9 mouse cellular contexts compared by ENCODE assay signal in the genomic region with DNA sequence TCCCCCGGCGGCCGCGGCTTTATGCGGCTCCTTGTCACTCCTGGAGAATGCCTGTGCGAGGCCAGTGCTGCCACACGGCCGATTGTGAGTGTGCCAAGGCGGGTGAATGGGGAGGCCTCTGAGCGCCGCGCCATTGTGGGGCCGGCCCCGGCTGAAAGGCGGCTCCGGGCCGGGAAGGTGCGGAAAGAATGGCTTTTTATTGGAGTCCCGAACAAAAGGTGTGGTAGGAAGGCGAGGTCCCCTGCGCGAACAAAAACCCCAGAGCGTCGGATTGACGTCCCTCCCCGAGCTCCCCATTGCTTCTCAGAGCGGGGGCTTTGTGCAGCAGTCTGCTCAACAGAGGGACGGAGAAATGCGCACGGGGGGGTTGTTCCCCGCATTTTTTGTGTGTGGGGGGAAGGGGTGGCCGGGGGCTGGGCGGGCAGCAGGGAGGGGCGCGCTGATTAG. TPM values are rescaled to one million over a fixed set of nuclear protein-coding genes. Genes with fewer than 3 reads are reported as not detected.
DNase-seq lines count a peak whose midpoint lies in the region; ATAC-seq and TF ChIP-seq lines count a peak whose summit lies in the region.
"Had no signal": no experiment of that assay in that cellular context is flagged by ENCODE, and none has a peak within 500 bp of the region (broad histone marks: within the 10 kb centered on the region; RNA-seq: fewer than 3 reads in every experiment).

No protein-coding gene starts in this region.

- intact Hi-C loops in heart, postnatal 25 days (cut with DNase I), result no loop called here

- H3K27ac ChIP-seq in ES-Bruce4 (ENCODE audit: insufficient read depth, low read length), result no peak overlapping the region
- peak overlapping the region; percentile 71 for H3K27ac ChIP-seq in forebrain, embryonic 16.5 days (ENCODE audit: low read length)
- H3K27ac ChIP-seq in liver, embryonic 13.5 days, result no peak overlapping the region

- under 1% methylated on average over 35 of the region's 35 CpGs for WGBS in forebrain, embryonic 16.5 days
- under 1% methylated on average over 35 of the region's 35 CpGs for WGBS in liver, embryonic 13.5 days (ENCODE audit: insufficient replicate concordance)

- no peak for TF ChIP-seq CTCF in ES-Bruce4 (IDR thresholded peaks at IDR 0.05; ENCODE audit: low read depth, low read length)

- H3K27me3 ChIP-seq in ES-Bruce4 (ENCODE audit: control insufficient read depth, insufficient read depth, low read length, poor library complexity, severe bottlenecking), result peaks cover 34% of the 10 kb centered on the region
- peaks cover 46% of the 10 kb centered on the region for H3K27me3 ChIP-seq in forebrain, embryonic 16.5 days (replicated peaks; ENCODE audit: control insufficient read depth, insufficient read depth, low read length)
- H3K27me3 ChIP-seq in liver, embryonic 13.5 days, result peaks cover 100% of the 10 kb centered on the region

- no peak for TF ChIP-seq POLR2A in ES-Bruce4 (IDR thresholded peaks at IDR 0.05; ENCODE audit: insufficient read depth, low read length)

- ATAC-seq in forebrain, embryonic 16.5 days, result peak; percentile 80
- ATAC-seq in liver, embryonic 13.5 days (ENCODE audit: low read depth), result no peak

- TF ChIP-seq EP300 in ES-Bruce4 (IDR thresholded peaks at IDR 0.05; ENCODE audit: insufficient read depth, low read depth, low read length), result 0 out of 2 replicates have a peak, but pooled peaks have one; percentile 2

- H3K4me3 ChIP-seq in ES-Bruce4 (ENCODE audit: low read depth, low read length), result peak overlapping the region; percentile 37
- peak overlapping the region; percentile 47 for H3K4me3 ChIP-seq in forebrain, embryonic 16.5 days (replicated peaks; ENCODE audit: low read length)
- peak overlapping the region; percentile 26 for H3K4me3 ChIP-seq in liver, embryonic 13.5 days (replicated peaks)

- H3K9me3 ChIP-seq in ES-Bruce4 (replicated peaks; ENCODE audit: control insufficient read depth, insufficient read depth, low read length, poor library complexity, severe bottlenecking), result no peaks in the 10 kb centered on the region
- no peaks in the 10 kb centered on the region for H3K9me3 ChIP-seq in forebrain, embryonic 16.5 days (ENCODE audit: control insufficient read depth, low read length)
- no peaks in the 10 kb centered on the region for H3K9me3 ChIP-seq in liver, embryonic 13.5 days (replicated peaks)

- no peaks in the 10 kb centered on the region for H3K36me3 ChIP-seq in ES-Bruce4 (ENCODE audit: control insufficient read depth, insufficient read depth, low read length, poor library complexity, severe bottlenecking)
- H3K36me3 ChIP-seq in forebrain, embryonic 16.5 days (ENCODE audit: control insufficient read depth, insufficient read depth), result no peaks in the 10 kb centered on the region
- no peaks in the 10 kb centered on the region for H3K36me3 ChIP-seq in liver, embryonic 13.5 days

- H3K4me2 ChIP-seq in forebrain, embryonic 16.5 days (ENCODE audit: low read length), result peak overlapping the region; percentile 66
- H3K4me2 ChIP-seq in liver, embryonic 13.5 days, result peak overlapping the region; percentile 17; the same call in 1 of the 2 replicates

- DNase-seq in heart, adult 11 months, result peak; percentile 86
- no peak for DNase-seq in heart, postnatal 25 days (ENCODE audit: low spot score)
- no peak for DNase-seq in liver, embryonic 13.5 days
- DNase-seq in right cerebral cortex, adult 18-20 months, result no peak
- no peak for DNase-seq in cerebellum, adult 9-11 months
- DNase-seq in frontal cortex, postnatal 36 days (ENCODE audit: low spot score in 2 of 2), result no peak
- DNase-seq: lung, postnatal 4 days had no signal

- H3K9ac ChIP-seq in ES-Bruce4 (ENCODE audit: low read depth, poor library complexity, severe bottlenecking), result no peak overlapping the region
- peak overlapping the region; percentile 67 for H3K9ac ChIP-seq in forebrain, embryonic 16.5 days (replicated peaks; ENCODE audit: low read depth, low read length)
- no peak overlapping the region for H3K9ac ChIP-seq in liver, embryonic 13.5 days

- H3K4me1 ChIP-seq in ES-Bruce4 (ENCODE audit: control insufficient read depth, insufficient read depth, low read length), result no peaks in the 10 kb centered on the region
- peaks cover 34% of the 10 kb centered on the region for H3K4me1 ChIP-seq in forebrain, embryonic 16.5 days (replicated peaks; ENCODE audit: control insufficient read depth, insufficient read depth, low read length)
- H3K4me1 ChIP-seq in liver, embryonic 13.5 days (replicated peaks), result peaks cover 25% of the 10 kb centered on the region

RNA-seq across cellular contexts. Expression of gene Nkx2-3, which starts 4.3 kb away (rescaled TPM):
- total RNA-seq in heart, postnatal 25 days (2021), result not detected
- polyA plus RNA-seq in ES-Bruce4 (2011; ENCODE audit: insufficient read depth, insufficient read length, low read depth, missing spikeins), result not detected in 2 replicates
- 2.2 and 2.7 TPM in 2 replicates for polyA plus RNA-seq in forebrain, embryonic 16.5 days (2015; fragmentation: Nextera tagmentation; extraction: Ambion mirVana)
- 0.21 and 0.23 TPM in 2 replicates for polyA plus RNA-seq in liver, embryonic 13.5 days (2015; fragmentation: Nextera tagmentation; extraction: Ambion mirVana)

RNA-seq across cellular contexts. Expression of gene Slc25a28, which starts 58.2 kb away (rescaled TPM):
- 10 to 100 TPM; 19.3 to 21.6 TPM for total RNA-seq in heart, postnatal 25 days (2021)
- polyA plus RNA-seq in ES-Bruce4 (2011; ENCODE audit: insufficient read depth, insufficient read length, low read depth, missing spikeins), result 31.2 and 38.0 TPM in 2 replicates
- 15.6 and 16.4 TPM in 2 replicates for polyA plus RNA-seq in forebrain, embryonic 16.5 days (2015; fragmentation: Nextera tagmentation; extraction: Ambion mirVana)
- polyA plus RNA-seq in liver, embryonic 13.5 days (2015; fragmentation: Nextera tagmentation; extraction: Ambion mirVana), result 6.3 and 6.8 TPM in 2 replicates
